In the genomic region with DNA sequence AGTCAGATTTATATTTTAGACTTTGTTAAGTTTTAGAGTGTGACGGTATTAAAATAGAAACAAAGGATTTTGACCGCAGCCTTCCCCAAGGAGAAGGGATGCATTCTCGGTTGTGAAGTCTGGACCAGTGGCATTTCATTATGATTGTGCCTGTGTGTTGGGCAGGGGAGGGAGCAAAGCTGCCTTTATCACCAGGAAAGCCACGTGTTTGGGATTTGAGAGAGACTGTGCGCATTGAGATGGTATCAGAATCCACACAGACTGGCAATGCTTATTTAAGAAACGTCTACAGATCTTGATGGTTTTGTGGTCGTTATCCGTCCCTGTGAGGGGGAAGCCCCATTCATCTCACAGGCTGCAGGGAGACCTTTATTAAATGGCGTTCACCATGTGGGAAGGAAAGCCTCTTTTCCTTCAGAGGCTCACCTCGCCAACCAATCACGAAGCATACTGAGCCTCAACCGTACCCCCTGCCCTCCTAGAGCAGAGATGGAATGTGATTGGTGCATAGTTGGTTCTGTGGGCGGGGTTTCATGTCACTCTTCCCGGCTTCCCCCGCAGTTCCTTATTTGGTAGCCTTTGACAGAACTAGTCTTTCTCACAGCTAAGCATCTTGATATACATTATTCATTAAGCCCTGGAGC, we compare ENCODE assay signal across 8 mouse cellular contexts.
DNase-seq lines count a peak whose midpoint lies in the region; ATAC-seq and TF ChIP-seq lines count a peak whose summit lies in the region.

No protein-coding gene starts in this region.

- no peak overlapping the region for H3K27ac ChIP-seq in liver, embryonic 14.5 days
- peak overlapping the region; percentile 80 for H3K27ac ChIP-seq in neural tube, embryonic 15.5 days (replicated peaks)

- H3K9ac ChIP-seq in liver, embryonic 14.5 days (replicated peaks): no peak overlapping the region
- H3K9ac ChIP-seq in neural tube, embryonic 15.5 days (replicated peaks): peak overlapping the region; percentile 32; the same call in 1 of the 2 replicates

- no peak for TF ChIP-seq EP300 in liver, embryonic 14.5 days (IDR thresholded peaks at IDR 0.05; ENCODE audit: low read depth)

- ATAC-seq in frontal cortex, adult (ENCODE audit: low TSS enrichment): peak; percentile 88
- peak; percentile 64; the same call in 1 of the 2 replicates for ATAC-seq in liver, embryonic 14.5 days (ENCODE audit: insufficient read depth)
- peak; percentile 94 for ATAC-seq in neural tube, embryonic 15.5 days (ENCODE audit: low FRiP score)

- peak overlapping the region in 1 of 2 experiments; percentile 20; a peak in 1 of 4 replicates for H3K4me3 ChIP-seq in liver, embryonic 14.5 days (ENCODE audit: insufficient read depth in 1 of 2, low read depth in 2 of 2, low read length in 2 of 2)
- H3K4me3 ChIP-seq in neural tube, embryonic 15.5 days (replicated peaks): peak overlapping the region; percentile 37

- H3K4me2 ChIP-seq in liver, embryonic 14.5 days (ENCODE audit: low read depth): peak overlapping the region; percentile 31
- H3K4me2 ChIP-seq in neural tube, embryonic 15.5 days: peak overlapping the region; percentile 63

- 17% methylated on average over 15 of the region's 15 CpGs for WGBS in liver, embryonic 14.5 days (ENCODE audit: insufficient replicate concordance)
- 18% methylated on average over 15 of the region's 15 CpGs for WGBS in neural tube, embryonic 15.5 days

- no peak for TF ChIP-seq CTCF in liver, embryonic 14.5 days (IDR thresholded peaks at IDR 0.05; ENCODE audit: low read depth)

- peaks cover 0 to 7% of the 10 kb centered on the region in 2 experiments; a peak in 2 of 4 replicates for H3K4me1 ChIP-seq in liver, embryonic 14.5 days (replicated peaks; ENCODE audit: control insufficient read depth in 2 of 2, insufficient read depth in 2 of 2, low read length in 1 of 2)
- H3K4me1 ChIP-seq in neural tube, embryonic 15.5 days: peaks cover 25% of the 10 kb centered on the region

- peak; percentile 28 for DNase-seq in cerebellum, adult 11-12 months
- no peak for DNase-seq in cerebellum, adult 8-10 months
- DNase-seq in brain, adult 2 months (ENCODE audit: low read depth, low spot score): peak; percentile 97
- peak; percentile 83 for DNase-seq in layer of hippocampus, adult 11-12 months (ENCODE audit: low spot score)
- no peak for DNase-seq in liver, embryonic 14.5 days (ENCODE audit: low read depth in 3 of 3, low spot score in 3 of 3)
- DNase-seq in gastrocnemius, postnatal 4 days (ENCODE audit: low spot score in 2 of 2): no peak

- H3K9me3 ChIP-seq in liver, embryonic 14.5 days (ENCODE audit: control insufficient read depth, low read length): no peaks in the 10 kb centered on the region
- no peaks in the 10 kb centered on the region for H3K9me3 ChIP-seq in neural tube, embryonic 15.5 days (replicated peaks)

- H3K27me3 ChIP-seq in liver, embryonic 14.5 days (ENCODE audit: control insufficient read depth, insufficient read depth, low read length): no peaks in the 10 kb centered on the region
- no peaks in the 10 kb centered on the region for H3K27me3 ChIP-seq in neural tube, embryonic 15.5 days (replicated peaks)

- H3K36me3 ChIP-seq in liver, embryonic 14.5 days (replicated peaks; ENCODE audit: control insufficient read depth, insufficient read depth, low read depth): no peaks in the 10 kb centered on the region
- H3K36me3 ChIP-seq in neural tube, embryonic 15.5 days: no peaks in the 10 kb centered on the region

Comparison
In these comparisons a context has a peak if more than half of its experiments do, and no peak if none do; other contexts are left out.
1. DNase-seq: peak in cerebellum, adult 11-12 months (single experiment), brain, adult 2 months (single experiment) and layer of hippocampus, adult 11-12 months (single experiment); none in cerebellum, adult 8-10 months (single experiment), liver, embryonic 14.5 days (0 of 3) and gastrocnemius, postnatal 4 days (0 of 2).
2. Peak in every context shown above with its lines, with median percentiles within 50 percentile points of each other: ATAC-seq.